16 mouse cellular contexts compared by ENCODE assay signal in the genomic region with DNA sequence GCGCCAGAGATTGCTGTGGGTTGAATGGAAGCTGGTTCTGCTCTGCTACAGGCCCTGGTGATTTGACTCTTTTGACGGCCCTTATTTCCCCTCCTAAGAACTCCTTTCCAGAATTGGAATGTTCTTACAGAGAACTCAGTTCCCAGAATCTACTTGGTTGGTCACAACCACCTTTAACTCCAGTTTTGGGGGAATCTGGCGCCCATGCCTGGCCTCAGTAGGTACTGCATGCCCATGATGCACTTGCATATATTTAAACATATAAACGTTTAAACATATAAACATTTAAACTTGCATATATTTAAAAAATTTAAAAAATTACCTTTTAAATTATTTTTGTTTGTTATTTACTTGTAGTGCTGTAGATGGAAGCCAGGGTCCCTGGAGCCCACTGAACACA. TPM values are rescaled to one million over a fixed set of nuclear protein-coding genes. Genes with fewer than 3 reads are reported as not detected.
A peak's percentile ranks its signal among the peaks of the same experiment; 100 is the strongest.
DNase-seq lines count a peak whose midpoint lies in the region; ATAC-seq and TF ChIP-seq lines count a peak whose summit lies in the region.
"Had no signal": no experiment of that assay in that cellular context is flagged by ENCODE, and none has a peak within 500 bp of the region (broad histone marks: within the 10 kb centered on the region; RNA-seq: fewer than 3 reads in every experiment).

No protein-coding gene starts in this region.

- H3K4me2 ChIP-seq in forebrain, embryonic 14.5 days (ENCODE audit: low read length) = no peak overlapping the region
- no peak overlapping the region for H3K4me2 ChIP-seq in forebrain, embryonic 16.5 days (ENCODE audit: low read length)
- no peak overlapping the region for H3K4me2 ChIP-seq in liver, embryonic 14.5 days (ENCODE audit: low read depth)

- H3K36me3 ChIP-seq in forebrain, embryonic 14.5 days (ENCODE audit: control insufficient read depth, insufficient read depth, low read length) = no peaks in the 10 kb centered on the region
- H3K36me3 ChIP-seq in forebrain, embryonic 16.5 days (ENCODE audit: control insufficient read depth, insufficient read depth) = no peaks in the 10 kb centered on the region
- H3K36me3 ChIP-seq in liver, embryonic 14.5 days (replicated peaks; ENCODE audit: control insufficient read depth, insufficient read depth, low read depth) = no peaks in the 10 kb centered on the region
- H3K36me3 ChIP-seq in E14TG2a.4 (ENCODE audit: insufficient read depth, low read length) = no peaks in the 10 kb centered on the region
- H3K36me3 ChIP-seq: forebrain, embryonic 10.5 days; heart, embryonic 10.5 days had no signal

- intact Hi-C loops in left cerebral cortex, postnatal 36 days (cut with DNase I) = no loop called here

- no peak overlapping the region for H3K9ac ChIP-seq in forebrain, embryonic 14.5 days (ENCODE audit: low read length)
- no peak overlapping the region for H3K9ac ChIP-seq in forebrain, embryonic 16.5 days (replicated peaks; ENCODE audit: low read depth, low read length)
- no peak overlapping the region for H3K9ac ChIP-seq in liver, embryonic 14.5 days (replicated peaks)

- H3K9me3 ChIP-seq in forebrain, embryonic 14.5 days (replicated peaks; ENCODE audit: control insufficient read depth, low read length) = no peaks in the 10 kb centered on the region
- no peaks in the 10 kb centered on the region for H3K9me3 ChIP-seq in forebrain, embryonic 16.5 days (ENCODE audit: control insufficient read depth, low read length)
- no peaks in the 10 kb centered on the region for H3K9me3 ChIP-seq in liver, embryonic 14.5 days (ENCODE audit: control insufficient read depth, low read length)
- no peaks in the 10 kb centered on the region for H3K9me3 ChIP-seq in E14TG2a.4 (ENCODE audit: low read length)
- H3K9me3 ChIP-seq: forebrain, embryonic 10.5 days; heart, embryonic 10.5 days had no signal

- ATAC-seq in forebrain, embryonic 14.5 days = no peak
- no peak for ATAC-seq in forebrain, embryonic 16.5 days
- no peak for ATAC-seq in liver, embryonic 14.5 days (ENCODE audit: insufficient read depth)

- no peaks in the 10 kb centered on the region for H3K4me1 ChIP-seq in forebrain, embryonic 14.5 days (ENCODE audit: control insufficient read depth, insufficient read depth, low read length)
- no peaks in the 10 kb centered on the region for H3K4me1 ChIP-seq in forebrain, embryonic 16.5 days (replicated peaks; ENCODE audit: control insufficient read depth, insufficient read depth, low read length)
- H3K4me1 ChIP-seq in liver, embryonic 14.5 days (replicated peaks; ENCODE audit: control insufficient read depth in 2 of 2, insufficient read depth in 2 of 2, low read length in 1 of 2) = no peaks in the 10 kb centered on the region
- H3K4me1 ChIP-seq in E14TG2a.4 (replicated peaks; ENCODE audit: low read depth, low read length) = peaks cover 23% of the 10 kb centered on the region

- peak; percentile 19 for DNase-seq in forebrain, embryonic 14.5 days (ENCODE audit: low spot score)
- DNase-seq in liver, embryonic 14.5 days (ENCODE audit: low read depth in 3 of 3, low spot score in 3 of 3) = no peak
- no peak for DNase-seq in liver
- DNase-seq in embryo, embryonic 10.5 days (ENCODE audit: low spot score) = peak; percentile 37
- no peak for DNase-seq in ovary, postnatal 14 days (ENCODE audit: low spot score)
- no peak for DNase-seq in left cerebral cortex, postnatal 36 days (ENCODE audit: low spot score in 2 of 2)
- DNase-seq: adrenal gland, adult 8-10 months; cerebellum, adult 9-11 months; kidney, adult 11 months; layer of hippocampus, postnatal 36 days had no signal

- no peaks in the 10 kb centered on the region for H3K27me3 ChIP-seq in forebrain, embryonic 14.5 days (replicated peaks; ENCODE audit: control insufficient read depth, insufficient read depth, low read length)
- no peaks in the 10 kb centered on the region for H3K27me3 ChIP-seq in forebrain, embryonic 16.5 days (replicated peaks; ENCODE audit: control insufficient read depth, insufficient read depth, low read length)
- H3K27me3 ChIP-seq in liver, embryonic 14.5 days (ENCODE audit: control insufficient read depth, insufficient read depth, low read length) = no peaks in the 10 kb centered on the region
- H3K27me3 ChIP-seq in E14TG2a.4 (ENCODE audit: insufficient read depth, low read length) = no peaks in the 10 kb centered on the region; the same call in 1 of the 2 replicates

- WGBS in forebrain, embryonic 14.5 days = 40% methylated on average over 4 of the region's 4 CpGs
- 41% methylated on average over 4 of the region's 4 CpGs for WGBS in forebrain, embryonic 16.5 days
- 39% methylated on average over 4 of the region's 4 CpGs for WGBS in liver, embryonic 14.5 days (ENCODE audit: insufficient replicate concordance)

- TF ChIP-seq EP300 in liver, embryonic 14.5 days (IDR thresholded peaks at IDR 0.05; ENCODE audit: low read depth) = no peak

- peak; percentile 19; the same call in 1 of the 2 replicates for TF ChIP-seq CTCF in liver, embryonic 14.5 days (IDR thresholded peaks at IDR 0.05; ENCODE audit: low read depth)
- peak; percentile 92 for TF ChIP-seq CTCF in E14TG2a.4 (conservative IDR thresholded peaks at IDR 0.05; ENCODE audit: low read length)

- no peak overlapping the region for H3K27ac ChIP-seq in forebrain, embryonic 14.5 days (ENCODE audit: low read depth, low read length)
- no peak overlapping the region for H3K27ac ChIP-seq in forebrain, embryonic 16.5 days (ENCODE audit: low read length)
- no peak overlapping the region for H3K27ac ChIP-seq in liver, embryonic 14.5 days
- H3K27ac ChIP-seq: forebrain, embryonic 10.5 days; heart, embryonic 10.5 days had no signal

- no peak overlapping the region for H3K4me3 ChIP-seq in forebrain, embryonic 14.5 days (ENCODE audit: low read depth, low read length)
- no peak overlapping the region for H3K4me3 ChIP-seq in forebrain, embryonic 16.5 days (replicated peaks; ENCODE audit: low read length)
- no peak overlapping the region for H3K4me3 ChIP-seq in liver, embryonic 14.5 days (ENCODE audit: insufficient read depth in 1 of 2, low read depth in 2 of 2, low read length in 2 of 2)
- H3K4me3 ChIP-seq in E14TG2a.4 (replicated peaks; ENCODE audit: low read length) = no peak overlapping the region
- H3K4me3 ChIP-seq: forebrain, embryonic 10.5 days; heart, embryonic 10.5 days had no signal

RNA-seq across cellular contexts. Expression of a gene that starts 10.6 kb away (rescaled TPM):
- not detected in 2 replicates for polyA plus RNA-seq in forebrain, embryonic 14.5 days (2014; fragmentation: Nextera tagmentation; extraction: Ambion mirVana)
- polyA plus RNA-seq in forebrain, embryonic 16.5 days (2015; fragmentation: Nextera tagmentation; extraction: Ambion mirVana) = not detected in 2 replicates
- polyA plus RNA-seq in liver, embryonic 14.5 days (2012; rRNA removed) = not detected in 2 replicates
- polyA plus RNA-seq in liver, embryonic 14.5 days (2014; fragmentation: Nextera tagmentation; extraction: Ambion mirVana) = not detected in 2 replicates
- total RNA-seq in left cerebral cortex, postnatal 36 days (2021) = not detected
- total RNA-seq: adrenal gland, adult 8-10 months; CH12.LX; layer of hippocampus, postnatal 36 days had no signal
- polyA plus RNA-seq: forebrain, embryonic 10.5 days; heart, embryonic 10.5 days; liver, embryonic 16.5 days had no signal

RNA-seq across cellular contexts. Expression of a gene that starts 28.6 kb away (rescaled TPM):
- polyA plus RNA-seq in forebrain, embryonic 14.5 days (2014; fragmentation: Nextera tagmentation; extraction: Ambion mirVana) = 15.6 and 16.3 TPM in 2 replicates
- 30.2 and 32.0 TPM in 2 replicates for polyA plus RNA-seq in forebrain, embryonic 16.5 days (2015; fragmentation: Nextera tagmentation; extraction: Ambion mirVana)
- 1.5 TPM in 2 replicates for polyA plus RNA-seq in liver, embryonic 14.5 days (2012; rRNA removed)
- 2.2 and 2.4 TPM in 2 replicates for polyA plus RNA-seq in liver, embryonic 14.5 days (2014; fragmentation: Nextera tagmentation; extraction: Ambion mirVana)
- 10 to 100 TPM; 13.2 to 14.1 TPM for total RNA-seq in left cerebral cortex, postnatal 36 days (2021)

RNA-seq across cellular contexts. Expression of a gene that starts 34.1 kb away (rescaled TPM):
- 0.09 TPM in 1 of 2 replicates, not detected in the other for polyA plus RNA-seq in forebrain, embryonic 14.5 days (2014; fragmentation: Nextera tagmentation; extraction: Ambion mirVana)
- polyA plus RNA-seq in forebrain, embryonic 16.5 days (2015; fragmentation: Nextera tagmentation; extraction: Ambion mirVana) = 0.09 and 0.17 TPM in 2 replicates
- polyA plus RNA-seq in liver, embryonic 14.5 days (2012; rRNA removed) = not detected in 2 replicates
- not detected in 2 replicates for polyA plus RNA-seq in liver, embryonic 14.5 days (2014; fragmentation: Nextera tagmentation; extraction: Ambion mirVana)
- total RNA-seq in left cerebral cortex, postnatal 36 days (2021) = 1 to 10 TPM; 1.7 to 3.0 TPM
- total RNA-seq: CH12.LX had no signal
- polyA plus RNA-seq: forebrain, embryonic 10.5 days; liver, embryonic 16.5 days had no signal

Comparison
In these comparisons a context has a peak if more than half of its experiments do, and no peak if none do; other contexts are left out.
1. DNase-seq: peak in forebrain, embryonic 14.5 days (single experiment) and embryo, embryonic 10.5 days (single experiment); none in liver, embryonic 14.5 days (0 of 3), liver (single experiment), ovary, postnatal 14 days (single experiment) and left cerebral cortex, postnatal 36 days (0 of 2).